Mouse (Mus musculus) midbrain, embryonic 15.5 days (tissue): ENCODE results near the gene Gm21983. TPM values are rescaled to one million over a fixed set of nuclear protein-coding genes. Genes with fewer than 3 reads are reported as not detected.

Source experiments
- ATAC-seq: fragments of 200-750 bp; cut with Nextera tagmentation; replicated peaks from 2 replicates; pipeline ENCODE4 v1.8.0; 2017; ENCODE audit warnings: moderate TSS enrichment
- H3K27ac ChIP-seq: fragments of 300-500 bp; sonication (generic); 2 replicates; pipeline ENCODE4 v1.5.1; 2015; ENCODE audit warnings: mild to moderate bottlenecking, inconsistent platforms
- H3K27me3 ChIP-seq: fragments of 300-500 bp; sonication (generic); replicated peaks from 2 replicates; pipeline ENCODE4 v1.6.1; 2015; ENCODE audit warnings: inconsistent platforms
- H3K36me3 ChIP-seq: fragments of 300-500 bp; sonication (generic); replicated peaks from 2 replicates; pipeline ENCODE4 v1.6.1; 2015; ENCODE audit warnings: inconsistent platforms
- H3K4me1 ChIP-seq: fragments of 300-500 bp; sonication (generic); 2 replicates; pipeline ENCODE4 v1.6.1; 2015; ENCODE audit warnings: inconsistent platforms
- H3K4me2 ChIP-seq: fragments of 300-500 bp; sonication (generic); 2 replicates; pipeline ENCODE4 v1.6.1; 2015; ENCODE audit warnings: inconsistent platforms, mild to moderate bottlenecking, moderate library complexity
- H3K4me3 ChIP-seq: fragments of 300-500 bp; sonication (generic); 2 replicates; pipeline ENCODE4 v1.5.1; 2015; ENCODE audit warnings: mild to moderate bottlenecking, inconsistent platforms
- H3K9ac ChIP-seq: fragments of 300-500 bp; sonication (generic); 2 replicates; pipeline ENCODE4 v1.6.1; 2015; ENCODE audit warnings: mild to moderate bottlenecking, inconsistent platforms
- H3K9me3 ChIP-seq: fragments of 300-500 bp; sonication (generic); 2 replicates; pipeline ENCODE4 v1.6.1; 2016; ENCODE audit warnings: inconsistent platforms
- WGBS: fragments of 180-500 bp; shearing (Covaris S2); methylation state at CpG from one replicate; pipeline ENCODE4 v1.1.7; 2015; ENCODE audit warnings: mixed read lengths; 5-methylcytosine and 5-hydroxymethylcytosine counted together
- polyA plus RNA-seq: library from polyadenylated mRNA; unstranded; fragments of >200 nt; fragmentation: Nextera tagmentation; extraction: Ambion mirVana; gene quantifications from 2 replicates; pipeline ENCODE4 v1.2.1, GENCODE M21; 2015

Gm21983 gene
- polyA plus RNA-seq, 1 experiment from 2014 or later: 0.62 TPM

DNA sequence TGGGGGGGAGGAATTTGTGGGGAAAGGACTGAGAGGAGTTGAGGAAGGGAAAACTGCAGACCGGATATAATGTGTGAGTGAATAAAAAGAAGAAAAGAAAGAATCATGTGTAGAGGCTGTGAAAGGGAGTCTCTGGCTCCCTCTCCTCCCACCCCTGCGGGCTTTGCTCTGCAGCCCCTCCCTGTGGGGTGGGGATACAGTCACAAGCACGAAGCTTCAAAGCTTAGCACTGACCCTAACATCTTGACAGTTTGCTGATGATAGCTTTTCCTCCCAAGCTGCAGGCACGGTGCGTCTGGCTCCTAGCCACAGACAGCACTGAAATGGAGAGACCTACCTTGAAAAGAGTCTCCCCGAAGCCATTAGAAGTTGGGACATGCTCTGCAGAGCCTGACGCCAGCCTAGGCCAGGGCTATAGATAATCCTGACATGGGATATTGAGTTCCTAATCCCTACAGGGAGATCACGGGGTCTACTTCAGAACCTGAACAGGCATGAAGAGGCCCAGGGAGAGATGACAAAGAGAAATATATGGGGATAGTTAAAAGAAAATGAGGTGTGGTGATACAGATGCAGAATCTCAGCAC, 44.4 kb downstream of the Gm21983 start:
- WGBS: 58% methylated on average over 8 of the region's 8 CpGs
- Histone ChIP-seq H3K4me3 (no peak overlapping the region), H3K27me3 (no peaks in the 10 kb centered on the region), H3K27ac (no peak overlapping the region), H3K4me1 (no peaks in the 10 kb centered on the region), H3K36me3 (no peaks in the 10 kb centered on the region), H3K9ac (no peak overlapping the region), H3K4me2 (no peak overlapping the region), H3K9me3 (no peaks in the 10 kb centered on the region)
- ATAC-seq: no peak

DNA sequence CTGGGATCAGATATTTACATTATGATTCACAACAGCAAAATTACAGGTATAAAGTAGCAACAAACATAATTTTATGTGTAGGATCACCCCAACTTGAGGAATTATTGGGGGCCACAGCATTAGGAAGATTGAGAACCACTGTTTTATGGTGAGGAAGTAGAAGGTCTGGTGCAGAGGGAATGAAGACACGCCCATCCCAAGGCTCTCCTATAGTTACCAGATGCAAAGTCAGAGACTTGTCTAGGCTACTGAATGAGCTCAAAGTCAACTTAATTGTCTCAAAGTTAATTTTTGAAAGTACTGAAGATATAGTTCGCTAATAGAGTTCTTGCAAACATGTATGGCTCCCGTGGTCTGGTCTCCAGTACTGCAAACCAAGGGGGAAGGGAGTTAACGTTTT, 47.1 kb downstream of the Gm21983 start:
- H3K4me3 ChIP-seq: no peak overlapping the region
- no peak overlapping the region for H3K9ac ChIP-seq
- H3K27me3 ChIP-seq: no peaks in the 10 kb centered on the region
- no peaks in the 10 kb centered on the region for H3K9me3 ChIP-seq
- H3K4me2 ChIP-seq: no peak overlapping the region
- no peaks in the 10 kb centered on the region for H3K36me3 ChIP-seq
- H3K4me1 ChIP-seq: no peaks in the 10 kb centered on the region
- no peak for ATAC-seq
- 82% methylated on average over 4 of the region's 4 CpGs for WGBS
- H3K27ac ChIP-seq: no peak overlapping the region

- no peaks in the 10 kb centered on the region for H3K27me3 ChIP-seq
- no peak overlapping the region for H3K4me2 ChIP-seq
- H3K36me3 ChIP-seq: no peaks in the 10 kb centered on the region
- no peak for ATAC-seq
- H3K9me3 ChIP-seq: no peaks in the 10 kb centered on the region
- no peak overlapping the region for H3K9ac ChIP-seq
- H3K4me1 ChIP-seq: no peaks in the 10 kb centered on the region
- no peak overlapping the region for H3K27ac ChIP-seq
- WGBS: 69% methylated on average over 12 of the region's 12 CpGs
- H3K4me3 ChIP-seq: no peak overlapping the region
Observed at GRCm38 (mm10) chr7:27133156-27133555, 47.7 kb downstream of the Gm21983 start.

- Histone ChIP-seq H3K4me3 (no peak overlapping the region), H3K4me2 (no peak overlapping the region), H3K4me1 (no peaks in the 10 kb centered on the region), H3K36me3 (no peaks in the 10 kb centered on the region), H3K27ac (no peak overlapping the region), H3K27me3 (no peaks in the 10 kb centered on the region), H3K9ac (no peak overlapping the region), H3K9me3 (no peaks in the 10 kb centered on the region)
- ATAC-seq: no peak
- 15% methylated on average over 10 of the region's 10 CpGs for WGBS
Observed at GRCm38 (mm10) chr7:27132588-27132987, 48.3 kb downstream of the Gm21983 start.

- Histone ChIP-seq H3K27ac (no peak overlapping the region), H3K27me3 (no peaks in the 10 kb centered on the region), H3K9me3 (no peaks in the 10 kb centered on the region), H3K4me1 (no peaks in the 10 kb centered on the region), H3K4me3 (no peak overlapping the region), H3K36me3 (no peaks in the 10 kb centered on the region), H3K9ac (no peak overlapping the region), H3K4me2 (no peak overlapping the region)
- 54% methylated on average over 2 of the region's 2 CpGs for WGBS
- no peak for ATAC-seq
Observed at GRCm38 (mm10) chr7:27131387-27131786, 49.5 kb downstream of the Gm21983 start.

DNA sequence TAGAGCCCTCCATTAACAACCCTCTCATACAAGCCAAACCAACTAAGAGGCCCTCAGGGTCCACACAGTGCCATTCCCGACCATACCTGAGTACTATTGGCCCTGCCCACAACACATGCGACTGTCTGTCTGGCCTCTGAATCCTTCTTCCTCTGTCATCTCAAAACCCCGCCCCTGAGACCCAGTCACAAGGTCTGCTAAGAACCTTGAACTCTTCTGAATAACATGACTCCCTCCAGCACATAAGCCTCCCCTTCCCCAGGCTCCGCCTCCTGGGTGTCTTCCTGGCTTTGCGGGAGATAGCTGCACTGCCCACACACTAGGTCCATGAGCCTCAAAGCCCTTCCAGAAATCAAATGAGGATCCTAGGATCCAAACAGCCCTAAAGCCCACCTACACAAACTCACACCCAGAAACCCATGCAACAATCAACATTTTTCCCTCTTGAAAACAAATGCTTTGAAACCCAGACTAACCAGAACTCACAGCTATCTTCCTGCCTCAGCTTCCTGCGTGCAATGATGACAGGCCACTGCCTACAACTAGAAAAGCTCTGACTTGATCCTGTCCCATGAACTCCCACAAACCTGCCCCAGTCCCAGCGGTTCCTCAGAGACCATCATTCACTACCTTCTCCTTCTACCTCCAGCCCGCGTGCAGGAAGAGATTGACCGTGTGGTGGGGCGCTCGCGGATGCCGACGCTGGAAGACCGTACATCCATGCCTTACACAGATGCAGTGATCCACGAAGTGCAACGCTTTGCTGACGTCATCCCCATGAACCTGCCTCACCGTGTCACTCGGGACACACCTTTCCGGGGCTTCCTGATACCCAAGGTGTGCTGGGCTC, 50.1 kb downstream of the Gm21983 start:
- Histone ChIP-seq H3K4me2 (no peak overlapping the region), H3K36me3 (no peaks in the 10 kb centered on the region), H3K4me3 (no peak overlapping the region), H3K4me1 (no peaks in the 10 kb centered on the region), H3K27ac (no peak overlapping the region), H3K9ac (no peak overlapping the region), H3K27me3 (no peaks in the 10 kb centered on the region), H3K9me3 (no peaks in the 10 kb centered on the region)
- 89% methylated on average over 22 of the region's 22 CpGs for WGBS
- ATAC-seq: no peak

GRCm38 (mm10) chr7:27129811-27130210, 51.1 kb downstream of the Gm21983 start:
- H3K4me1 ChIP-seq: no peaks in the 10 kb centered on the region
- ATAC-seq: no peak
- 86% methylated on average over 12 of the region's 12 CpGs for WGBS
- no peak overlapping the region for H3K27ac ChIP-seq
- H3K9ac ChIP-seq: no peak overlapping the region
- no peaks in the 10 kb centered on the region for H3K36me3 ChIP-seq
- no peak overlapping the region for H3K4me2 ChIP-seq
- no peak overlapping the region for H3K4me3 ChIP-seq
- no peaks in the 10 kb centered on the region for H3K9me3 ChIP-seq
- H3K27me3 ChIP-seq: no peaks in the 10 kb centered on the region

DNA sequence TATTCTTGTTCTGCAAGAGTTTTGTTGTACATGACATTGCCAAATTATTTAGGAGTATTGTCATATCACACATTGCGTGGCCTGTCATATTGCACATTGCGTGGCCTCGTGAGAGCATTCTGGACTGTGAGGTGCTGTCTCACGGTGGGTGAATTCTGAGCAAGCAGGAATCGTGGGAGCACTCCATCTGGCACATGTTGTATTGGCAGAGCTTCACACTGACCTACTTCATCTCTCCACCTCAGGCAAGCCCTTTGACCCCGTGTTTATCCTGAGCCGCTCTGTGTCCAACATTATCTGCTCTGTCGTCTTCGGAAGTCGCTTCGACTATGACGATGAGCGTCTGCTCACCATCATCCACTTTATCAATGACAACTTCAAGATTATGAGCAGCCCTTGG, 51.9 kb downstream of the Gm21983 start:
- no peak overlapping the region for H3K27ac ChIP-seq
- H3K4me1 ChIP-seq: no peaks in the 10 kb centered on the region
- no peaks in the 10 kb centered on the region for H3K9me3 ChIP-seq
- H3K9ac ChIP-seq: no peak overlapping the region
- no peak overlapping the region for H3K4me3 ChIP-seq
- ATAC-seq: no peak
- no peak overlapping the region for H3K4me2 ChIP-seq
- no peaks in the 10 kb centered on the region for H3K27me3 ChIP-seq
- no peaks in the 10 kb centered on the region for H3K36me3 ChIP-seq
- WGBS: 91% methylated on average over 13 of the region's 13 CpGs

GRCm38 (mm10) chr7:27128162-27128561, 52.7 kb downstream of the Gm21983 start:
- Histone ChIP-seq H3K4me3 (no peak overlapping the region), H3K9me3 (no peaks in the 10 kb centered on the region), H3K4me1 (no peaks in the 10 kb centered on the region), H3K27me3 (no peaks in the 10 kb centered on the region), H3K36me3 (no peaks in the 10 kb centered on the region), H3K9ac (no peak overlapping the region), H3K27ac (no peak overlapping the region), H3K4me2 (no peak overlapping the region)
- 47% methylated on average over 3 of the region's 3 CpGs for WGBS
- no peak for ATAC-seq

- Histone ChIP-seq H3K27me3 (no peaks in the 10 kb centered on the region), H3K36me3 (no peaks in the 10 kb centered on the region), H3K9me3 (no peaks in the 10 kb centered on the region), H3K4me2 (no peak overlapping the region), H3K4me1 (no peaks in the 10 kb centered on the region), H3K9ac (no peak overlapping the region), H3K4me3 (no peak overlapping the region), H3K27ac (no peak overlapping the region)
- WGBS: 86% methylated on average over 4 of the region's 4 CpGs
- no peak for ATAC-seq
Observed at GRCm38 (mm10) chr7:27124969-27125368, 55.9 kb downstream of the Gm21983 start.

DNA sequence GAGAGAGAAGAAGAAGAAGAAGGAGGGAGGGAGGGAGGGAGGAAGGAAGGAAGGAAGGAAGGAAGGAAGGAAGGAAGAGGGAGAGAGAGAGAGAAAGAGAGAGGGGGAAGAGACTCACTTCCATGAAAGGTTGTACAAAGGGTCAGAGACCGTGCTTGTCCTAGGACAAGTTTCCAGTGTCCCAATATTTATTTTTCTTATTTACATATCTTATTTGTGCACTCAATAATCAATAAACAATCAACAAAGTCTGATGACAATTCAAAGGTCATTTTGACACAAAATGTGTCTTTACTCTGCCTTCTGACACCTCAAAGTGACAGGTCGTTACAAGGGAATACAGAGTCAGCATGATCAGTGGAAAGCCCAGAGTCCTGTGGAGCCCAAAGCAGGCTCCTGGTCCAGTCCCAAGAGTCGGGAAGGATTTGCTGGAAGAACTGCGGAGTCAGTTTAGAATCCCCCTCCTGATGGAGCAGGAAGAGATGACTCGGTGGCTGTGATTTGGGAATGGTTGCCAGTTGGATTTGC, 56.5 kb downstream of the Gm21983 start:
- H3K9me3 ChIP-seq: no peaks in the 10 kb centered on the region
- no peak overlapping the region for H3K4me3 ChIP-seq
- no peak for ATAC-seq
- no peak overlapping the region for H3K27ac ChIP-seq
- no peaks in the 10 kb centered on the region for H3K27me3 ChIP-seq
- 78% methylated on average over 5 of the region's 5 CpGs for WGBS
- no peak overlapping the region for H3K9ac ChIP-seq
- H3K4me1 ChIP-seq: no peaks in the 10 kb centered on the region
- H3K4me2 ChIP-seq: no peak overlapping the region
- H3K36me3 ChIP-seq: no peaks in the 10 kb centered on the region

- Histone ChIP-seq H3K36me3 (no peaks in the 10 kb centered on the region), H3K4me2 (no peak within 1 kb of the TSS), H3K4me3 (no peak within 1 kb of the TSS), H3K9ac (no peak within 1 kb of the TSS), H3K9me3 (no peaks in the 10 kb centered on the region), H3K4me1 (no peaks in the 10 kb centered on the region), H3K27me3 (no peaks in the 10 kb centered on the region), H3K27ac (no peak within 1 kb of the TSS)
- ATAC-seq: no peak
Observed at GRCm38 (mm10) chr7:27119676-27120075, 61.2 kb downstream of the Gm21983 start, which contains the start of gene Cyp2f2. Gene Cyp2f2, plus strand, starts transcription at chr7:27119909.
